Mouse (Mus musculus): ENCODE measurements around the gene Syndig1.

The Syndig1 gene

GRCm38 (mm10) chr2:149828911-149829310, at the start of gene Syndig1:
Gene Syndig1, plus strand, starts transcription at chr2:149829211.
- no peak for DNase-seq (ENCODE audit: low spot score)

GRCm38 (mm10) chr2:149798613-149799012, 30.4 kb upstream of the Syndig1 start:
- DNase-seq (ENCODE audit: low spot score) = no peak

DNA sequence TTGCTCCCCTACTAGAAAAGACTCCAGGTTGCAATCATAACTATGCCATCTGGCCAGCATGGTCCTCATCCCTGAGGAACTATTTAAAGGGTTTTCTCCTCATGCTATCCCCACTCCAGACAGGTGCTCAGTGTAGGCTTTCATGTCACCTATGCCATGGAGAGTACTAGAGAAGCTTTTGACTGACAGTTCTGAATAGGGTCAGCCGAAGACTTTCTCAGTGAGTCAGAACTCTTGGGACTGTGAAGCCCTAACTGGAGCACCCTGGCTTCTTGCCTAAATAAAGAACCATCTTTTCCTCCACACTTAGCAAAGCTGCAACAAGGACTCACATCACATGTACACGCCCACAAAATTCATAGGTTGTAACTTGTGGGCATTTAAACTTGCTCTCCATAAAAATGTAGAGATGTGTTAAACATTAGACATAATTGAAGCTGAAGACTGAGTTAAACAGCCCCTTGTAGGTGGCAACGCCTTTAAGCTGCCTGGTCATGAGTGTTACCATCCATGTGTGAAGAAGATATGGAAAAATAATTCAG, 24.3 kb upstream of the Syndig1 start:
- DNase-seq (ENCODE audit: low spot score) = no peak

GRCm38 (mm10) chr2:149805256-149805655, 23.8 kb upstream of the Syndig1 start:
- no peak for DNase-seq (ENCODE audit: low spot score)

GRCm38 (mm10) chr2:149812899-149813298, 16.1 kb upstream of the Syndig1 start:
- DNase-seq (ENCODE audit: low spot score) = no peak

- DNase-seq (ENCODE audit: low spot score) = no peak
These were observed 10.6 kb upstream of the Syndig1 start for GRCm38 (mm10) chr2:149818395-149818794.

- no peak for DNase-seq (ENCODE audit: low spot score)
These were observed 9.3 kb upstream of the Syndig1 start for GRCm38 (mm10) chr2:149819751-149820150.

- DNase-seq (ENCODE audit: low spot score) = no peak
These were observed 8.8 kb upstream of the Syndig1 start for GRCm38 (mm10) chr2:149820201-149820600.

DNA sequence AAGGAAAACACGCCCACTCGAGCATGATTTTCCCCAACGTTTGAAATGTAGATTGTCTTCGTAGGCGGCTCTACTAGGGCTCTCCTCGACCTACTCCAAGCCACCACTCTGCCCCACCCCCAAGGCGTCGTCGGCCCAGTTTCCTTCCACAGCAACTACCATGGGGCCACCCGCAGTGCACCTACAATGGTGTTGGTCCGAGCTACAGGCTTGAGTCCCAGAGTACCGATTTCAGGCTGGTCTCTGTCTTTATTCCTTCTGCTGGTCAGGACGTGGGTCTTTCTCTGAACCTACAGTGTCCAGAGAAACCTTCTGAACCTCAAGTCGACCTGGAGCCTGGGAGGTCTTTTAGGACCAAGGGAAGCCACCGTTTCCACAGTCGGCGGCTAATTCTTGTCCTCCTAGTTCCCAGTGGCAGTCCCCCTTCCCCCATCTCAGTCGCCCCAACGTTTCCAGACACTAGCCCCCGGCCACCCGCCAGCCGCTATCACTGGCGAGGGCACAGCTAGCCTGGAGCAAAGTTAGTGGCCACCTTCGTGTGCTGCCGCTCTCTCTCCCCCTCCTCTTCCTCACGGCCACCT, 1.0 kb downstream of the Syndig1 start:
- no peak for DNase-seq (ENCODE audit: low spot score)

GRCm38 (mm10) chr2:149830536-149831458, 1.8 kb downstream of the Syndig1 start, which contains the start of gene C530025M09Rik:
Gene C530025M09Rik, minus strand, starts transcription at chr2:149831213.
- no peak for DNase-seq (ENCODE audit: low spot score)

- DNase-seq (ENCODE audit: low spot score) = no peak
These were observed 2.6 kb downstream of the Syndig1 start for GRCm38 (mm10) chr2:149831459-149832245.

GRCm38 (mm10) chr2:149832301-149832700, 3.3 kb downstream of the Syndig1 start:
- no peak for DNase-seq (ENCODE audit: low spot score)

- DNase-seq (ENCODE audit: low spot score) = no peak
These were observed 6.1 kb downstream of the Syndig1 start for GRCm38 (mm10) chr2:149835091-149835490.

- DNase-seq (ENCODE audit: low spot score) = no peak
These were observed 7.6 kb downstream of the Syndig1 start for GRCm38 (mm10) chr2:149836471-149837135.

DNA sequence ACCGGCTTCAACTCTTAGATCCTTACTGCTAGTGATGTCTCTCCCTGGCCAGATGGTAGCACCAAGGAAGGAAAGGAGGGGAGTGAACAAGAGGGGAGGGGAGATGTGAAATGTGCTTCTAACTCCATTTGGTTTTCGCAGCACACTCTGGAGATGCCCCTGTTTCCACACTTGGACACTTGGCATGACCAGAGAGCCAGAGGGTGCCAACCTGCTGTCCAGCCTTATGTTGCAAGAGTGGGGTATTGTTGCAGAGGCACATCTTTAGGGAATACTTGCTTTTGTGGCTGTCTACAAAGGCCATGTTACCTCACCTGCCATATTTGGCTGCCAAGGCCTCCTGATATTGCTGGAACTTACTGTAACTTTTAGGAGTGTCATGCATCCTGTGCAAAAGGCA, 10.7 kb downstream of the Syndig1 start:
- no peak for DNase-seq (ENCODE audit: low spot score)

DNA sequence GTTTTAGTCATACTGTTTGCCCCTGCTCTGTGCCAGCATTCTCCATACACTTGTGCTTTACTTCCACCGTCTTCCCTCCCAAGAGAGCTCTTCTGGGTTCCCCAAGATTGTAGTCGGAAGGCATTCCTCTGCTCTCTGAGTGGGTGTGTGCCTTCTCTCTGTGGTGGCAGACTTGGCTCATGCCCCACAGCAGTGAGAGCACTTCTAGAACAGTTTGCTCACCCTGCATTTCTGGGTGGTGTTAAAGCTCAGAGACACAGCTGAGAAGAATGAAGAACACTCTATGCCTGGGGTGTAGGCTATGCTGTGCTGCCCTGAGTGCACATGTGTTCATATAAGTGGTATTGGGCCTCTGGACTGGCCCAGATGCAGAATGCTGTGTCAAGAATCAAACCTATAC, 15.6 kb downstream of the Syndig1 start:
- no peak for DNase-seq (ENCODE audit: low spot score)

- no peak for DNase-seq (ENCODE audit: low spot score)
These were observed 19.8 kb downstream of the Syndig1 start for GRCm38 (mm10) chr2:149848778-149849177.

DNA sequence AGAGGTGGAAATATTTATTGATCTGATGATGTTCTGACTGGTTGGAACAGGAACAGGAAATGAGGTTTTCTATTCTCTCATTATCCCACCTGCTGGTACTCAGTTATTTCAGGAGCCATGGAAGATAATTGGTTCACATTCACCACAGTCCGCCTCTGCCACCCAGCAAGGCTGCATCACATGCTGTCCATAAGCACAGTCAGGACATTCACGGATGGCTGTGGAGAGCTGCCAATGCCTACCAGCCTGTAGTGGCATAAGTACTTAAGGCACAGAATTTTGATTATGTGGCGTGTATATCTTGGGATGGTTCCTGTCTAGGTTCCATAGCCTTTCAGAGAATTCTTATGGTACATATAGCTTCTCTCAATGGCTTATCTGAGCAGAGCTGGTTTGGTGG, 32.0 kb downstream of the Syndig1 start:
- DNase-seq (ENCODE audit: low spot score) = no peak

DNA sequence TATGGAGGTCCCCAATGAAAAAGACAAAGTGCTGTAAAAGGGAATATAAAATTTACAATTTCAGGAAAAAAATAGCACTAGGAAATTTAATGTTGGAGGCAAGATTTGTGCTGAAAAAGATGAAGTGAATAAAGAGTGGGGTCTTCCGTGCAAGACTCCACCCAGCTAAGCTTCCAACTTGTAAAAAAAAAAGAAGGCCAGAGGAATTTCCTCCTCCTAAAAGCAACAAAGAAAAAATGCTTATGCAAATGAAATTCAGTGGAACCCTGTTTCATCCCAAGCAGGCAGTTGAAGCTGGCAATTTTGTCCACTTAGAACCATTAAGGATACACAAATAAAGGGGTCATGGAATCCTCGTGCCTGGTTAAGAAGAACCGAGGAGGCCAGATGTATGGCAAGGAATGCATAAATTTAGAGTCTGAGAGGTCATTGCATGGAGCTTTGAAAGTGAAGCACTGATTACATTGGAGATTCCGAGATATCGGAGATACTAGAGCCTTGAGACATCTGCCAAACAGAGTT, 37.0 kb downstream of the Syndig1 start:
- no peak for DNase-seq (ENCODE audit: low spot score)

DNA sequence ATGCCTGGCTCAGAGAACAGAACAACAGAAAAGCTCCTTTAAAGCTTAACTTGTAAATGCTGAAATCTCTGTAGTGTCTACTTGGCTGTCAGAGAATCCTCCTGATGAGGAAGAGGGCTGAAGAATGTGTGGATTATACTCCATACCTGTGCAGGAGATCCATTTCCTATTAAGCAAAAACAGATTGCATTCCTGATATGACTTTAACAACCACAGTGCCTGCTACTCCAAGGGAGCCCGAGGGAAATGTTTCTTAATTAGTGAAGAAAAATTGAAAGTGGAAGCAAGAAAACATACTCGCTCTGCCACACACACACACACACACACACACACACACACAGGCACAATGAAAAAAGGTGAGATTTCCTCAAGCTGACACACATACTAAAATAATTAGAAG, 41.5 kb downstream of the Syndig1 start:
- DNase-seq (ENCODE audit: low spot score) = no peak

DNA sequence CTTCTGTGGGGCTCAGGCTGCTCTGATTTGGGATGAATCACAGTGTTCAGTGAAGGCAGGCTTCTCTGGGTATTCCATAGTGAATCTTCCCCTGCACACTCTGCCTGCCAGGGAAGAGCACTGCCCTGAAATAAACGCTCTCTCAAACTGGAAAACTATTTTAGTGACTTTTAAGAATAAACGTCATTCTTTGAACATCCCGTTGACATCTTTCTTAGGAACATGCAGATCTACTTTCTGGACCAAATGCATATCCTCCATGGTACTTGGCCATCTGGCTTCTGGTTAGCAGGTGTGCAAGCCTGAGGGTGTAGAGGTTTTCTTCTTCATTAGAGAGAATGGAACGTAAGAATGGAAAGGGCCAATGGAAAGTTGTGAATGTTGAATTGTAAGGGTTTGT, 43.5 kb downstream of the Syndig1 start:
- DNase-seq (ENCODE audit: low spot score) = no peak

DNA sequence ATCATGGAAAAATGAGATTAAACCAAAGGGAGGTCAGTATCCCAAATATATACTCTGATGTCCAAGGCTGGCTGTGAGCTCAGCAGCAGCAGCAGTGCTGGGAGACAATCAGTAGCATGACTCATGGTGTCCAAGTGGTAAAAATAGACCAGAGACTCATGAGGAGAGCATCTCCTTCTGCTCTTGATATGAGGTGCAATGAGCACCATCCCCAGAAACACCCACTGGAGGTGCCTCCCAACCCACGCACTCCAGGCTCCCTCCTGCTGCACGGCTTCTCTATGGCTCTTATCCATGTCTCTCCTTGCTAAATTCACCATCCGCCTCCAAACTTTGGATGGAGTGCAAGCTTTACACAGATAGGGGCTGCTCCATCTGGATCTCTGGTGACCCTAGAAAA, 44.3 kb downstream of the Syndig1 start:
- DNase-seq (ENCODE audit: low spot score) = no peak

Data from MN1 (cell line).